Mouse (Mus musculus): ENCODE data around the gene St8sia6.

DNA sequence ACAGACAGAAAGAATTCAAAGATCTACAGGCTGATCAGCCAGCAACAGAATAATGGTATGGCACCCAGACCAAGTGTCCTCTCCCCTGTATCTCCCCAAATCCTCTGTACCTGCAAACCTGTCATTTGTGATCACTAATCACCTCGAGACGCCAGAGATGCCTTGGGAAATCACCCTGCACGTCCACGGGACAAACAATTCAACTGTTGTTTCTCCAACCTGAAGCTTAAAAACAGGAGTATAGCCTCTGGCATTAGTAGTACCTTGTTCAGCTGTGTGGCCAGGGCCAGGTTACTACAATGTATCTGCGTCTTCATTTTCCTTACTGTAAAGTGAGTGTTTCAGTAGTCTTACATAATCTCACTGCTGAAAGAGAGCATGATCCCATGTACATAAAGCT, 25.3 kb downstream of the St8sia6 start:
- no peak for TF ChIP-seq POLR2A (IDR thresholded peaks at IDR 0.05; ENCODE audit: insufficient read depth, low read length)
- TF ChIP-seq CTCF (IDR thresholded peaks at IDR 0.05; ENCODE audit: low read depth, low read length): no peak
